ENCODE assay signal across 15 mouse cellular contexts in the genomic region with DNA sequence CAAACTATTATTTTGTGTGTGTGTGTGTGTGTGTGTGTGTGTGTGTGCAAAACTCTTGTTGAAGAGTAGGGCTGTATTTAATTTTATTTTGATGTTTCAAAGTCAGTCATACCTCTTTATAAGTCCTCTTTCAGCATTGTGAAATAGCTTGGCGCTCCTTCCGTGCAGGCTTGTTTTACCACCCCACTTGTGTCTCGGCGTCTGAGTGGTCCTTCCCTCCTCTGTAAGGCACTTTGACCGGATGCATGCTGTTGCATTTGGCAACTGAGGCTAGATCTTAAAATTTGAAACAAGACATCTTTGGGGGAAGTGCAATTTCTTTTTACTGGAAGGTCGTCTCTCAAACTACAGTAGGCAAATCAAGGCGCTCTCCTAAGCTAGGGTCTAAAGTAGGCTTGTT.
DNase-seq lines count a peak whose midpoint lies in the region.
"Had no signal": no experiment of that assay in that cellular context is flagged by ENCODE, and none has a peak within 500 bp of the region (broad histone marks: within the 10 kb centered on the region; RNA-seq: fewer than 3 reads in every experiment).

No protein-coding gene starts in this region.

- DNase-seq in kidney, postnatal 10 days, result peak; percentile 36
- no peak for DNase-seq in kidney, adult 8-10 months
- peak; percentile 30 for DNase-seq in lung, postnatal 10 days
- no peak for DNase-seq in lung, postnatal 4 days
- peak; percentile 63 for DNase-seq in lung, postnatal 36 days
- no peak for DNase-seq in ovary, postnatal 36 days (ENCODE audit: low spot score)
- DNase-seq: adrenal gland, adult 2 months; adrenal gland, postnatal 25 days; cerebellum, adult 18-20 months; cerebellum, adult 9-11 months; cerebellum, postnatal 36 days; forebrain, postnatal 0 days; gastrocnemius, postnatal 25 days; heart, adult 11 months; heart, postnatal 36 days had no signal

Comparison
In these comparisons a context has a peak if more than half of its experiments do, and no peak if none do; other contexts are left out.
1. DNase-seq: peak in kidney, postnatal 10 days (single experiment), lung, postnatal 10 days (single experiment) and lung, postnatal 36 days (single experiment); none in kidney, adult 8-10 months (0 of 2), lung, postnatal 4 days (0 of 2) and ovary, postnatal 36 days (single experiment).